Mouse (Mus musculus): ENCODE measurements around the gene Cdh6.

- no peak for TF ChIP-seq CTCF (IDR thresholded peaks at IDR 0.05; ENCODE audit: borderline replicate concordance, extremely low read depth, insufficient read depth, insufficient read length)
- no peak for TF ChIP-seq POLR2A (IDR thresholded peaks at IDR 0.05; ENCODE audit: borderline replicate concordance, extremely low read depth, insufficient read depth, insufficient read length, poor library complexity, severe bottlenecking)
Measured at GRCm38 (mm10) chr15:13194048-13194447, 20.6 kb upstream of the Cdh6 start.

All from brain, embryonic 14.5 days (tissue).